Mouse (Mus musculus) midbrain, embryonic 13.5 days (tissue): ENCODE measurements at regions not wholly inside any gene's neighbourhood (a gene's known extent, or its start where the extent isn't known, plus 50 kb on each side); places are given as distances from the start of the nearest gene placed in this dataset.

Source experiments
- ATAC-seq: fragments of 200-750 bp; cut with Nextera tagmentation; 2 replicates; pipeline ENCODE4 v1.8.0; 2017; ENCODE audit warnings: mild to moderate bottlenecking, moderate TSS enrichment, moderate library complexity
- H3K27ac ChIP-seq: fragments of 300-500 bp; sonication (generic); 2 replicates; pipeline ENCODE4 v1.5.1; 2015; ENCODE audit warnings: inconsistent platforms, mild to moderate bottlenecking, moderate library complexity
- H3K27me3 ChIP-seq: fragments of 300-500 bp; sonication (generic); 2 replicates; pipeline ENCODE4 v1.6.1; 2015; ENCODE audit warnings: mild to moderate bottlenecking, inconsistent platforms
- H3K36me3 ChIP-seq: fragments of 300-500 bp; sonication (generic); 2 replicates; pipeline ENCODE4 v1.6.1; 2015; ENCODE audit warnings: mild to moderate bottlenecking, inconsistent platforms
- H3K4me1 ChIP-seq: fragments of 300-500 bp; sonication (generic); replicated peaks from 2 replicates; pipeline ENCODE4 v1.6.1; 2015; ENCODE audit warnings: inconsistent platforms
- H3K4me2 ChIP-seq: fragments of 300-500 bp; sonication (generic); replicated peaks from 2 replicates; pipeline ENCODE4 v1.6.1; 2015; ENCODE audit warnings: moderate library complexity, mild to moderate bottlenecking, inconsistent platforms
- H3K4me3 ChIP-seq: fragments of 300-500 bp; sonication (generic); replicated peaks from 2 replicates; pipeline ENCODE4 v1.5.1; 2015; ENCODE audit warnings: mild to moderate bottlenecking, inconsistent platforms
- H3K9ac ChIP-seq: fragments of 300-500 bp; sonication (generic); replicated peaks from 2 replicates; pipeline ENCODE4 v1.6.1; 2015; ENCODE audit warnings: mild to moderate bottlenecking, inconsistent platforms
- H3K9me3 ChIP-seq: fragments of 300-500 bp; sonication (generic); 2 replicates; pipeline ENCODE4 v1.6.1; 2016; ENCODE audit warnings: mild to moderate bottlenecking, inconsistent platforms
- WGBS: fragments of 180-500 bp; shearing (Covaris S2); methylation state at CpG from one replicate; pipeline ENCODE4 v1.1.7; 2015; 5-methylcytosine and 5-hydroxymethylcytosine counted together

GRCm38 (mm10) chr11:7561437-7561836 lies 347.7 kb upstream of the Igfbp3 start:
- H3K4me3 ChIP-seq = no peak overlapping the region
- no peak for ATAC-seq
- H3K36me3 ChIP-seq = no peaks in the 10 kb centered on the region

GRCm38 (mm10) chr11:7555613-7556274 lies 342.0 kb upstream of the Igfbp3 start:
- no peak for ATAC-seq
- Histone ChIP-seq H3K27ac (no peak overlapping the region), H3K36me3 (no peaks in the 10 kb centered on the region), H3K9me3 (no peaks in the 10 kb centered on the region), H3K4me3 (no peak overlapping the region), H3K9ac (no peak overlapping the region), H3K27me3 (no peaks in the 10 kb centered on the region), H3K4me1 (no peaks in the 10 kb centered on the region), H3K4me2 (no peak overlapping the region)
- 86% methylated on average over 6 of the region's 6 CpGs for WGBS

More at GRCm38 (mm10) chr11:7561437-7561836, 347.7 kb upstream of the Igfbp3 start:
- Histone ChIP-seq H3K4me1 (no peaks in the 10 kb centered on the region), H3K4me2 (no peak overlapping the region), H3K27ac (no peak overlapping the region), H3K9me3 (no peaks in the 10 kb centered on the region), H3K9ac (no peak overlapping the region), H3K27me3 (no peaks in the 10 kb centered on the region)
- 68% methylated on average over 1 of the region's 1 CpGs for WGBS

GRCm38 (mm10) chr11:7552154-7552553 lies 338.4 kb upstream of the Igfbp3 start:
- Histone ChIP-seq H3K4me3 (no peak overlapping the region), H3K36me3 (no peaks in the 10 kb centered on the region), H3K9ac (no peak overlapping the region), H3K4me1 (no peaks in the 10 kb centered on the region), H3K27me3 (no peaks in the 10 kb centered on the region), H3K9me3 (no peaks in the 10 kb centered on the region), H3K27ac (no peak overlapping the region), H3K4me2 (no peak overlapping the region)
- ATAC-seq = no peak
- WGBS = 84% methylated on average over 3 of the region's 3 CpGs

- Histone ChIP-seq H3K27me3 (no peaks in the 10 kb centered on the region), H3K9ac (no peak overlapping the region), H3K9me3 (no peaks in the 10 kb centered on the region), H3K4me2 (no peak overlapping the region), H3K36me3 (no peaks in the 10 kb centered on the region), H3K27ac (no peak overlapping the region), H3K4me1 (no peaks in the 10 kb centered on the region), H3K4me3 (no peak overlapping the region)
- no peak for ATAC-seq
- 87% methylated on average over 2 of the region's 2 CpGs for WGBS
These were observed 334.1 kb upstream of the Igfbp3 start for GRCm38 (mm10) chr11:7547796-7548195.

- 91% methylated on average over 2 of the region's 2 CpGs for WGBS
- Histone ChIP-seq H3K27ac (no peak overlapping the region), H3K9ac (no peak overlapping the region), H3K4me2 (no peak overlapping the region), H3K4me1 (no peaks in the 10 kb centered on the region), H3K9me3 (no peaks in the 10 kb centered on the region), H3K36me3 (no peaks in the 10 kb centered on the region), H3K4me3 (no peak overlapping the region), H3K27me3 (no peaks in the 10 kb centered on the region)
- ATAC-seq = no peak
These were observed 331.9 kb upstream of the Igfbp3 start for GRCm38 (mm10) chr11:7545621-7546020.

- WGBS = 32% methylated on average over 2 of the region's 2 CpGs
- H3K9ac ChIP-seq = no peak overlapping the region
- H3K27ac ChIP-seq = no peak overlapping the region
- H3K9me3 ChIP-seq = 0 out of 2 replicates have a peak, but pooled peaks cover 6% of the 10 kb centered on the region
- H3K4me2 ChIP-seq = no peak overlapping the region
- H3K4me3 ChIP-seq = no peak overlapping the region
- no peaks in the 10 kb centered on the region for H3K4me1 ChIP-seq
- ATAC-seq = no peak
- H3K36me3 ChIP-seq = no peaks in the 10 kb centered on the region
- H3K27me3 ChIP-seq = no peaks in the 10 kb centered on the region
These were observed 320.9 kb upstream of the Igfbp3 start for GRCm38 (mm10) chr11:7534590-7534989.

GRCm38 (mm10) chr11:7533327-7533726 lies 319.6 kb upstream of the Igfbp3 start:
- Histone ChIP-seq H3K4me1 (no peaks in the 10 kb centered on the region), H3K27me3 (no peaks in the 10 kb centered on the region), H3K4me2 (no peak overlapping the region), H3K27ac (no peak overlapping the region), H3K4me3 (no peak overlapping the region), H3K36me3 (no peaks in the 10 kb centered on the region), H3K9ac (no peak overlapping the region), H3K9me3 (0 out of 2 replicates have a peak, but pooled peaks cover 6% of the 10 kb centered on the region)
- no peak for ATAC-seq
- 20% methylated on average over 1 of the region's 1 CpGs for WGBS

- no peak overlapping the region for H3K27ac ChIP-seq
- H3K4me2 ChIP-seq = no peak overlapping the region
- no peak overlapping the region for H3K9ac ChIP-seq
- no peaks in the 10 kb centered on the region for H3K36me3 ChIP-seq
- H3K9me3 ChIP-seq = 0 out of 2 replicates have a peak, but pooled peaks cover 6% of the 10 kb centered on the region
- WGBS = 88% methylated on average over 3 of the region's 3 CpGs
- H3K4me3 ChIP-seq = no peak overlapping the region
- no peak for ATAC-seq
- no peaks in the 10 kb centered on the region for H3K4me1 ChIP-seq
- no peaks in the 10 kb centered on the region for H3K27me3 ChIP-seq
These were observed 318.1 kb upstream of the Igfbp3 start for GRCm38 (mm10) chr11:7531847-7532246.

GRCm38 (mm10) chr11:7530482-7531148 lies 316.9 kb upstream of the Igfbp3 start:
- no peaks in the 10 kb centered on the region for H3K4me1 ChIP-seq
- no peak overlapping the region for H3K9ac ChIP-seq
- H3K4me2 ChIP-seq = no peak overlapping the region
- WGBS = 91% methylated on average over 6 of the region's 6 CpGs
- H3K4me3 ChIP-seq = no peak overlapping the region
- H3K36me3 ChIP-seq = no peaks in the 10 kb centered on the region
- H3K27me3 ChIP-seq = no peaks in the 10 kb centered on the region
- H3K27ac ChIP-seq = no peak overlapping the region
- H3K9me3 ChIP-seq = no peaks in the 10 kb centered on the region
- no peak for ATAC-seq

GRCm38 (mm10) chr11:7519556-7519955 lies 305.8 kb upstream of the Igfbp3 start:
- no peak overlapping the region for H3K27ac ChIP-seq
- no peaks in the 10 kb centered on the region for H3K36me3 ChIP-seq
- H3K9ac ChIP-seq = no peak overlapping the region
- ATAC-seq = no peak
- H3K27me3 ChIP-seq = no peaks in the 10 kb centered on the region
- H3K4me3 ChIP-seq = no peak overlapping the region
- no peaks in the 10 kb centered on the region for H3K9me3 ChIP-seq
- WGBS = 85% methylated on average over 2 of the region's 2 CpGs
- no peak overlapping the region for H3K4me2 ChIP-seq
- no peaks in the 10 kb centered on the region for H3K4me1 ChIP-seq

- Histone ChIP-seq H3K4me3 (no peak overlapping the region), H3K4me2 (no peak overlapping the region), H3K27ac (no peak overlapping the region), H3K27me3 (no peaks in the 10 kb centered on the region), H3K36me3 (no peaks in the 10 kb centered on the region), H3K9me3 (no peaks in the 10 kb centered on the region), H3K4me1 (no peaks in the 10 kb centered on the region), H3K9ac (no peak overlapping the region)
- WGBS = 87% methylated on average over 5 of the region's 5 CpGs
- no peak for ATAC-seq
These were observed 295.1 kb upstream of the Igfbp3 start for GRCm38 (mm10) chr11:7508861-7509260.

GRCm38 (mm10) chr11:7506421-7506945 lies 292.8 kb upstream of the Igfbp3 start:
- no peak overlapping the region for H3K9ac ChIP-seq
- H3K4me1 ChIP-seq = no peaks in the 10 kb centered on the region
- 80% methylated on average over 7 of the region's 7 CpGs for WGBS
- no peak overlapping the region for H3K4me2 ChIP-seq
- no peak overlapping the region for H3K4me3 ChIP-seq
- H3K27me3 ChIP-seq = no peaks in the 10 kb centered on the region
- no peak overlapping the region for H3K27ac ChIP-seq
- no peak for ATAC-seq
- H3K36me3 ChIP-seq = no peaks in the 10 kb centered on the region
- H3K9me3 ChIP-seq = no peaks in the 10 kb centered on the region
